Mouse (Mus musculus) hematopoietic multipotent progenitor cell, adult 10-12 weeks (in vitro differentiated cells): Measurements from ENCODE around the gene Olfr1437. TPM values are rescaled to one million over a fixed set of nuclear protein-coding genes. Genes with fewer than 3 reads are reported as not detected.

ENCODE experiments used
- polyA plus RNA-seq: library from polyadenylated mRNA; stranded (reverse); fragments of >175 nt; gene quantifications from 2 replicates; pipeline ENCODE4 v1.2.3, GENCODE M21; 2012; ENCODE audit warnings: low replicate concordance

The Olfr1437 gene
- not detected in 2 replicates for polyA plus RNA-seq

DNA sequence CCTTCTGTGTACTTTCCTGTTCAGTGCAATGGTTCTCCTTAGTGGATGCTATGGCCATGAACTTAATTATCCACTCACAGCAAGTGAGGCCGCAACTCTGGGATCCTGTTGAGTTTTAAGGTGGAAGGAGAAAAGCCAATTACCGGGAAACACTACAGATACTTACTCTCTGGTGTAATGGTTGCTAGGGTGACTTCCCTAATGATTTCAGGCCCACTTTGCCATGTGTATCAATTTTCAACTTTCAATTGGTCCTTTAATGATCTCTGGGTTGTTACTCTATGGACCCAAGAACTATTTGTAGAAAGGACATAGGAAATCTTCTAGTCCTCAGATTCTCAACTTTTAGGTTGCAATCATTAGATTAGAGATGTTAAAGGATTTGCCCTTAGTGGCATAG lies at the start of gene Olfr1437:
Gene Olfr1437 (minus strand): TSS at position 101 of the 400 bp plus-strand sequence.

DNA sequence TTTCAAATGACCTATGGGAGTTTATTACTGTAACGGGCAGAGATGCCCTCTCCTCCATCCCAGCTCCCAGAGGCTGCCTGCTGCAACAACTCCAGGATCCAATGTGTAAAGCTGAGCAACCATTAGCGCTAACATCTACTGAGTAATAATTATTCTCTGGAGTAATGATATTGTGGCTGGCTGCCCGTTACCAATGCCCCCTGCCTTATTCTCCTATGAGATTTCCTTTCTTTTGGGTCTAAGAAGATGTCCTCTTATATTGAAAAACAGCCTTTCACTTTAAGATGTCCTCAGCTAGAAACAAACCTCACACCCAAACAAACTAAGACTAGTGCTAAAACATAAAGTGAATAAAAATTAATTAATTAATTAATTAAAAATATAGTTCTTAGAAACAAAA lies 10.9 kb upstream of the Olfr1437 start, which contains the start of gene Olfr1438-ps1:
Gene Olfr1438-ps1 (minus strand): TSS at position 101 of the 400 bp plus-strand sequence.

DNA sequence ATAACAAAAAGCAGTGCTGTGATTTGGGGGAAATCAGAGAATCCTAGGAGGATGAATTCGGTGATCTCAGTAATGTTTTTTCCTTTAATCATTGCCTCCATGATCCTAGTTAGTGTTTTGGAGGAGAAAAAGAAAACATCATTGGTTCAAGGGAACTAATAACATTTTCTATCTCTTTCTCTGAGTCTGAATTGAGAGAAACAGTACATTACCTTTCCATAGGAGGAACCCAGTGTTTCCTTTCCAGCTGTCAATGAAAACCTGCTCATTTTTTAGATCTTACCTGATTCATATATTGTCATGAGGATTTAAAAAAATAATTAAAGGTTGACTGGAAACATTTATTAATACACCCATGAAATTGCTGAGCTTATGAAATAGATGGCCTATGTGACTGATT lies 25.9 kb downstream of the Olfr1437 start, which contains the start of gene Olfr1436:
Gene Olfr1436 (minus strand): TSS at position 101 of the 400 bp plus-strand sequence.

DNA sequence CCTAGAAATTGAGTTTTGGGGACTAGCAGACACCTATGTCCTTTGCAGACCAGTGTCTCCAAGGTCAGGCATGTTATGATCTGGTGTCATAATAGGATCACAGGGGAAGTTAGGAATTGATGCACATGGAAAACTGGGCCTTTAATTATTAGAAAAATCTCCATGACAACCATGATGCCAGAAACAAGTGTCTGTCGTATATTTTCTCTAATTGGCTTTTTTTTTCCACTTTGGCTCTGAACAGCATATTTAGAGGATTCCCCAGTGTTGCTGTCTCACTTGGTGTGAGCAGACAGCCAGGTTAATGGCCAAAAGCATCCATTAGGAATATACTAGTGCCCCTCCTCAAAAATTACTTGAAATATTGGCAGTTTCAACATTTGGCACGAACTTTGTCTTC lies 45.3 kb downstream of the Olfr1437 start, which contains the start of gene Olfr1434:
Gene Olfr1434 (plus strand): TSS at position 301 of the 400 bp plus-strand sequence.

Other genes starting within 250 kb of the Olfr1437 start
- gene Olfr1425, start 247.4 kb downstream of the Olfr1437 start, polyA plus RNA-seq = 0.20 TPM in 1 of 2 replicates, not detected in the other
- not detected in 2 replicates for gene Olfr1426, start 233.1 kb downstream of the Olfr1437 start, polyA plus RNA-seq
- gene Olfr1427, start 221.8 kb downstream of the Olfr1437 start, polyA plus RNA-seq = not detected in 2 replicates
- gene Olfr1428, start 209.2 kb downstream of the Olfr1437 start, polyA plus RNA-seq = not detected in 2 replicates
- gene Olfr76, start 201.9 kb downstream of the Olfr1437 start, polyA plus RNA-seq = not detected in 2 replicates
- not detected in 2 replicates for gene Olfr1555-ps1, start 155.0 kb downstream of the Olfr1437 start, polyA plus RNA-seq
- gene Olfr1431, start 124.5 kb downstream of the Olfr1437 start, polyA plus RNA-seq = not detected in 2 replicates
- gene Olfr1432, start 92.5 kb downstream of the Olfr1437 start, polyA plus RNA-seq = not detected in 2 replicates
- gene Olfr262, start 83.4 kb downstream of the Olfr1437 start, polyA plus RNA-seq = not detected in 2 replicates
- not detected in 2 replicates for gene Olfr235, start 64.1 kb downstream of the Olfr1437 start, polyA plus RNA-seq
- gene Olfr1434, start 45.2 kb downstream of the Olfr1437 start, polyA plus RNA-seq = 0.15 TPM in 1 of 2 replicates, not detected in the other
- not detected in 2 replicates for gene Olfr1436, start 26.0 kb downstream of the Olfr1437 start, polyA plus RNA-seq
- gene Olfr1438-ps1, start 10.8 kb upstream of the Olfr1437 start, polyA plus RNA-seq = not detected in 2 replicates
- not detected in 2 replicates for gene Olfr1440, start 62.2 kb upstream of the Olfr1437 start, polyA plus RNA-seq
- gene Olfr1441, start 92.3 kb upstream of the Olfr1437 start, polyA plus RNA-seq = not detected in 2 replicates
- gene Pfpl, start 102.8 kb upstream of the Olfr1437 start, polyA plus RNA-seq = not detected in 2 replicates
- gene Mpeg1, start 135.7 kb upstream of the Olfr1437 start, polyA plus RNA-seq = 23.5 and 31.3 TPM in 2 replicates
- gene Dtx4, start 176.4 kb upstream of the Olfr1437 start, polyA plus RNA-seq = 2.9 and 4.8 TPM in 2 replicates
- gene Fam111a, start 220.6 kb upstream of the Olfr1437 start, polyA plus RNA-seq = 2.0 and 7.7 TPM in 2 replicates